Mouse (Mus musculus): ENCODE results near the gene Sh2b3. TPM values are rescaled to one million over a fixed set of nuclear protein-coding genes. Genes with fewer than 3 reads are reported as not detected.

Sh2b3 gene
- total and polyA plus RNA-seq, 2 experiments from 2014 or later, result 6.4 to 23.8 TPM

DNA sequence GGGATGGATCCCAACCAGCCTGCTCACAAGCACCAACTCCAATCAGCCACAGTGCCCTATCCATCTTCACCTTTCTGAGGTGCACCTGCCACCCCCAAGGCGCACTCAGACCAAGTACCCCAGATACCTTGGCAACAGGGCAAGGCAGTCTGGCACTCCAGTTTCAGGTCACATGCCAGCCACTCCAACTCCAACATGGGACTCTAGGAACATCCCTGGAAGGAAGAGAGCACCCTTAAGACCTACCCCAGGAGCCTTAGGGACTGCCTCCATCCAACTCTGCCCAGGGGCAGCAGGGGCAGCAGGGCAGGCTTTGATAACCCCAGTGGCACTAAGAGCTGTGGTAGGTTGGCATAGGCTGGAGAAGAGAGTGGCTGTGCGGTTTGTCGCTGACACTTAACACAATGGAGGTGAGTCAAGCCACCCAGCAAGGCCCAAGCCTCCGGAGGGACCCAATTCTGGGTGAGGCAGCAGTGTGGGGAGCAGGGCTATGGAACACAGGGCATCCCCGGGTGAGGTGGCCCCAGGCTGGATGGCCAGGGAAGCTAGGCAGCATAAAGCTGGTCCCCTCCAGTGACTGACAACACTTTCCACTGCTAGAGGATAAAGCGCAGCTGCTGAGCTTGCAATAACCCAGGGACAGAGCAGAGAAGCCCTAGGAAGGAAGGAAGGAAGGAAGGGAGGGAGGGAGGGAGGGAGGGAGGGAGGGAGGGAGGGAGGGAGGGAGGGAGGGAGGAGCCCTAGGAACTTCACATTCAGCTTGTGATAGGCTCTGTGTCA, 4.9 kb downstream of the Sh2b3 start:
- ATAC-seq (ENCODE audit: low FRiP score), result no peak
- peaks cover 19% of the 10 kb centered on the region for H3K4me1 ChIP-seq (ENCODE audit: insufficient read depth, low read length)

DNA sequence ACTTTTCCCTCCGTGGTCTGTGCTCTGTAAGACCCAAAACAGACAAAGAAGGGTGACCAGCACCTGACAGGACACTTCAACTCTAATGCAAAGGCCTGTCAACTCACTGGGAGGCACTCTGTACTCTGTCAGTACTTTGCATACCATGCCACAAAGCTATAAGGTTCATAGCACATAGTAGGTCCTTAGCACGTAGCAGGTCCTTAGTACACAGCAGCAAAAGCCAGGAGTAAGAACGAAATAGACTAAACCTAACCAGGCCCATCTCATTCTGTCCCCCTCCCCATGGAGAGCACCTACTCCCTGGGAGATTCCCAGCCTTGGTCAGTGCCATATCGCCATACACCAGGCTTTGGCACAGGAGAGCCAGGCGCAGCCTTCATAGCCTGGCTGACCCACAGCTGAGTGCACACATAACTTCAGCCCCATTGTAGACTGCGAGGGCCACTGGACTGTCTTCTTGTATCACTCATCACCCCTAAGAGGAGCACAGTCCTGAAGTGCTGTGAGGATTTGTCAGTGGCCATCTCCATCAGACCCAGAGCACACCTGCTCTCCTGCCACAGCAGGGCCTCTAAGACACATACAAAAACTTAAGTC, 6.3 kb downstream of the Sh2b3 start:
- H3K27ac ChIP-seq (ENCODE audit: low read depth, low read length), result no peak overlapping the region
- no peak overlapping the region for H3K9ac ChIP-seq (replicated peaks; ENCODE audit: low read length, poor library complexity, severe bottlenecking)
- peaks cover 13% of the 10 kb centered on the region; the same call in 1 of the 2 replicates for H3K4me1 ChIP-seq (ENCODE audit: insufficient read depth, low read length)
- ATAC-seq (ENCODE audit: low FRiP score) (no peak), DNase-seq (ENCODE audit: low spot score) (no peak)
- H3K27me3 ChIP-seq (ENCODE audit: insufficient read depth, low read length), result peaks cover 11% of the 10 kb centered on the region
- TF ChIP-seq CTCF (IDR thresholded peaks at IDR 0.05), result no peak
- WGBS, result 86% methylated on average over 6 of the region's 6 CpGs
- no peaks in the 10 kb centered on the region for H3K36me3 ChIP-seq (ENCODE audit: insufficient read depth, low read length)
- no peak overlapping the region for H3K4me2 ChIP-seq (ENCODE audit: low read depth, low read length, poor library complexity, severe bottlenecking)
- H3K4me3 ChIP-seq (ENCODE audit: low read depth, low read length), result no peak overlapping the region
- H3K9me3 ChIP-seq (ENCODE audit: low read length), result no peaks in the 10 kb centered on the region

More for the DNA sequence above, 4.9 kb downstream of the Sh2b3 start:
- Histone ChIP-seq H3K9me3 (ENCODE audit: low read length) (no peaks in the 10 kb centered on the region), H3K4me2 (ENCODE audit: low read depth, low read length, poor library complexity, severe bottlenecking) (no peak overlapping the region), H3K4me3 (ENCODE audit: low read depth, low read length) (no peak overlapping the region), H3K36me3 (ENCODE audit: insufficient read depth, low read length) (no peaks in the 10 kb centered on the region), H3K27ac (ENCODE audit: low read depth, low read length) (no peak overlapping the region), H3K9ac (replicated peaks; ENCODE audit: low read length, poor library complexity, severe bottlenecking) (no peak overlapping the region), H3K27me3 (ENCODE audit: insufficient read depth, low read length) (peaks cover 16% of the 10 kb centered on the region)
- DNase-seq (ENCODE audit: low spot score), result no peak
- 81% methylated on average over 6 of the region's 6 CpGs for WGBS
- TF ChIP-seq CTCF (IDR thresholded peaks at IDR 0.05), result no peak

DNA sequence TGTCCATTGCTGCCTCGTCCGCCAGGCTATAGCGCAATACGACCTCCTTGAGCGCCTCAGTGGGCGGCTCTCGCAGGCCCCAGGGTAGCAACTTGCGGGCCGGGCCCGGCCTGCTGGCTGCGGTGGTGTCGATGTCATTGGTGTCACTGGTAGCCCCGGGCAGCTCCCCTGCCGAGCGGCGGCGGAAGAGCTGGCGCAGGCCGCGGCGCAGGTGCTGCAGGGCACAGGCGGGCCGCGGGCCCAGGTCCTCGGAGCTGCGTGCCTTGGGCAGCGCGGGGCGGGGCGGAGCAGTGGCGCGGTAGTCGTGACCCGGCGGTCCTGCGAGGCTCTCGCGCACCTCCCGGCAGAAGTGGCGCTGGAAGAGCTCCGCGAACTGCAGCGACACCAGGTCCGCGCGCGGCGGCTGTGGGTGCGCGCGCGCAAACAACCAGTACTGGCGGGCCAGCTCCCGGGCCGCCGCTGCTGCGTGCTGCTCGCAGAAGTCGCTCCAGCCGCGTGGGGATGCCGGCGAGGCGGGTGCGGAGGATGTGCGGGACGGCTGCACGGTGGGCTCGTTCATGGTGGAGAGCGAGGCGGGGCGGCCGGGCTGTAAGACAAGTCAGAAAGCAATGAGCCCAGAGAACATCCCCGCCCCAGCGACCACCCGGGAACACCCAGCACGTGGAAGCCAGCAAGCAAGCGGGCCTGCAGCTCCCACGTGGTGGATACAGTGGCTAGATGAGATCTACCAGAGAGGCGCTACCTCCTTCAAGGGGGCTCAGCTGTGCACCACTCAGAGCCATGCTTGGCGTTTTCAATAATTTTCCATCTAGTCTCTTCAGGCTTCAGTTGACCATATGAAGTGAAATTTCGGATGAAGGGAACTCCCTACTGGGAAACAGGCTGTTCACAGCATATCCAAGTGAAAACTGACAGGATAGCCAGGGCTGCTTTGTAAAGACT, 8.7 kb downstream of the Sh2b3 start:
- ATAC-seq (ENCODE audit: low FRiP score) (peak; percentile 61), DNase-seq (ENCODE audit: low spot score) (peak; percentile 63)
- TF ChIP-seq CTCF (IDR thresholded peaks at IDR 0.05), result no peak
- Histone ChIP-seq H3K4me1 (ENCODE audit: insufficient read depth, low read length) (peaks cover 5% of the 10 kb centered on the region; the same call in 1 of the 2 replicates), H3K9ac (replicated peaks; ENCODE audit: low read length, poor library complexity, severe bottlenecking) (peak overlapping the region; percentile 54), H3K9me3 (ENCODE audit: low read length) (no peaks in the 10 kb centered on the region), H3K27me3 (ENCODE audit: insufficient read depth, low read length) (peaks cover 4% of the 10 kb centered on the region; the same call in 1 of the 2 replicates), H3K4me3 (ENCODE audit: low read depth, low read length) (peak overlapping the region; percentile 42), H3K36me3 (ENCODE audit: insufficient read depth, low read length) (peaks cover 2% of the 10 kb centered on the region; the same call in 1 of the 2 replicates), H3K4me2 (ENCODE audit: low read depth, low read length, poor library complexity, severe bottlenecking) (peak overlapping the region; percentile 92), H3K27ac (ENCODE audit: low read depth, low read length) (no peak overlapping the region; the same call in 1 of the 2 replicates)
- 6% methylated on average over 69 of the region's 82 CpGs for WGBS

DNA sequence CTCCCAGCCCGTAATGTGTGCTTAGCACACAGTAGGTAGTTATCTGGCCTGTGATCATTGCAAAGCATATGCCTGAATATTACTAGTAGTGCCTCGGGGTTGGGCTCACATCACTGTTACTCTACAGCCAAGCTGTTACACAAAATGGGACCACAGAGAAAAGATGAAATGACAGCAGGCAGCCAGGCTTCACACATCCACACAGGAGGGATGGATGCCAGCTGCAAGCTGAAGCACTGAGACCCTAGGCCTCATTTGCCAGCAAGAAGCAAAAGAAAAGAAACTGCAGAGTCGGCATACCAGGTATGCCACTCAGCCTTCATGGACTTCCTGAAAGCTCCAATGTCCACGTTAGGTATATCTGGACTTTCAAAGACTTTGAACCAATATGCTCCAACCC, 9.6 kb downstream of the Sh2b3 start:
- Histone ChIP-seq H3K4me3 (ENCODE audit: low read depth, low read length) (no peak overlapping the region), H3K4me2 (ENCODE audit: low read depth, low read length, poor library complexity, severe bottlenecking) (peak overlapping the region; percentile 92), H3K9me3 (ENCODE audit: low read length) (no peaks in the 10 kb centered on the region), H3K27ac (ENCODE audit: low read depth, low read length) (no peak overlapping the region), H3K36me3 (ENCODE audit: insufficient read depth, low read length) (peaks cover 7% of the 10 kb centered on the region; the same call in 1 of the 2 replicates), H3K27me3 (ENCODE audit: insufficient read depth, low read length) (peaks cover 4% of the 10 kb centered on the region; the same call in 1 of the 2 replicates), H3K9ac (replicated peaks; ENCODE audit: low read length, poor library complexity, severe bottlenecking) (no peak overlapping the region), H3K4me1 (ENCODE audit: insufficient read depth, low read length) (peaks cover 5% of the 10 kb centered on the region; the same call in 1 of the 2 replicates)
- no peak for TF ChIP-seq CTCF (IDR thresholded peaks at IDR 0.05)
- WGBS, result 75% methylated on average over 4 of the region's 4 CpGs
- ATAC-seq (ENCODE audit: low FRiP score) (no peak), DNase-seq (ENCODE audit: low spot score) (no peak)

DNA sequence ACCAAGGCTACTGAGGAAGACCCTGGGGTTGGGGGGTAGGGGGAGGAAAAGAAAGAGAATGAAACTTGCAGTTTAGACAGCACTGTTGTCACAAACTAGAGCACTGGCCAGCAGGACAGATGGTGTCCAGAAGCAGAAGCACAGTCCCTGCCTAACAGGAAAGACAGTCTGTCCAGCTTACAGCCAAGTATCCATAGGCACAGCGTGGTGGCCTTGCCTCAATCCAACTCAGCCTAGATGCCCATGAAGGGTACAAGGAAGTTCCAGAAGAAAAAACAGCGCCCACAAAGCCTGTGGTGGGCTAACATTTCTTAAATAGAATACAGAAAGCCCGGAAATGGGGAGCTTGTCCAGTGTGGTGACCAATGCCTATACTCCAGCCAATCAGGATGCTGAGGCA, 11.8 kb downstream of the Sh2b3 start:
- H3K27me3 ChIP-seq (ENCODE audit: insufficient read depth, low read length), result peaks cover 1% of the 10 kb centered on the region; the same call in 1 of the 2 replicates
- no peak overlapping the region for H3K27ac ChIP-seq (ENCODE audit: low read depth, low read length)
- no peak for ATAC-seq (ENCODE audit: low FRiP score)
- no peak overlapping the region for H3K4me2 ChIP-seq (ENCODE audit: low read depth, low read length, poor library complexity, severe bottlenecking)
- H3K9ac ChIP-seq (replicated peaks; ENCODE audit: low read length, poor library complexity, severe bottlenecking), result no peak overlapping the region
- peaks cover 5% of the 10 kb centered on the region; the same call in 1 of the 2 replicates for H3K4me1 ChIP-seq (ENCODE audit: insufficient read depth, low read length)
- no peak for TF ChIP-seq CTCF (IDR thresholded peaks at IDR 0.05)
- 93% methylated on average over 3 of the region's 3 CpGs for WGBS
- peaks cover 7% of the 10 kb centered on the region for H3K36me3 ChIP-seq (ENCODE audit: insufficient read depth, low read length)
- no peak overlapping the region for H3K4me3 ChIP-seq (ENCODE audit: low read depth, low read length)
- H3K9me3 ChIP-seq (ENCODE audit: low read length), result no peaks in the 10 kb centered on the region
- DNase-seq (ENCODE audit: low spot score), result no peak

Measured in midbrain, postnatal 0 days (tissue).